Mouse (Mus musculus): Measurements from ENCODE around the gene Gm38100. TPM values are rescaled to one million over a fixed set of nuclear protein-coding genes. Genes with fewer than 3 reads are reported as not detected.
A peak's percentile ranks its signal among the peaks of the same experiment; 100 is the strongest.

Gene Gm38100
- not detected in 2 replicates for polyA plus RNA-seq (2014; fragmentation: Nextera tagmentation; extraction: Ambion mirVana)

GRCm38 (mm10) chr1:175920029-175920428 is at the start of gene Gm38100:
Gene Gm38100 (plus strand): TSS chr1:175920329.
- Histone ChIP-seq H3K4me1 (ENCODE audit: control insufficient read depth, insufficient read depth, low read length) (no peaks in the 10 kb centered on the region), H3K9me3 (ENCODE audit: control insufficient read depth, low read length) (no peaks in the 10 kb centered on the region), H3K4me3 (ENCODE audit: low read depth, low read length) (no peak within 1 kb of the TSS), H3K4me2 (ENCODE audit: low read depth, low read length) (no peak within 1 kb of the TSS), H3K9ac (replicated peaks; ENCODE audit: low read depth, low read length) (no peak within 1 kb of the TSS), H3K27ac (ENCODE audit: low read depth, low read length) (no peak within 1 kb of the TSS), H3K36me3 (ENCODE audit: control insufficient read depth, insufficient read depth, low read length) (no peaks in the 10 kb centered on the region), H3K27me3 (ENCODE audit: control insufficient read depth, insufficient read depth, low read length) (no peaks in the 10 kb centered on the region)
- WGBS = 91% methylated on average over 9 of the region's 9 CpGs
- no peak for ATAC-seq (ENCODE audit: low read depth)

- H3K9ac ChIP-seq (replicated peaks; ENCODE audit: low read depth, low read length) = no peak overlapping the region
- H3K27ac ChIP-seq (ENCODE audit: low read depth, low read length) = no peak overlapping the region
- 54% methylated on average over 3 of the region's 3 CpGs for WGBS
- H3K9me3 ChIP-seq (ENCODE audit: control insufficient read depth, low read length) = no peaks in the 10 kb centered on the region
- H3K36me3 ChIP-seq (ENCODE audit: control insufficient read depth, insufficient read depth, low read length) = no peaks in the 10 kb centered on the region
- H3K4me1 ChIP-seq (ENCODE audit: control insufficient read depth, insufficient read depth, low read length) = no peaks in the 10 kb centered on the region
- H3K27me3 ChIP-seq (ENCODE audit: control insufficient read depth, insufficient read depth, low read length) = no peaks in the 10 kb centered on the region
- no peak overlapping the region for H3K4me2 ChIP-seq (ENCODE audit: low read depth, low read length)
- ATAC-seq (ENCODE audit: low read depth) = no peak
- H3K4me3 ChIP-seq (ENCODE audit: low read depth, low read length) = no peak overlapping the region
These were observed 49.4 kb upstream of the Gm38100 start for GRCm38 (mm10) chr1:175870716-175871115.

- no peak overlapping the region for H3K27ac ChIP-seq (ENCODE audit: low read depth, low read length)
- no peak overlapping the region for H3K9ac ChIP-seq (replicated peaks; ENCODE audit: low read depth, low read length)
- 55% methylated on average over 6 of the region's 6 CpGs for WGBS
- no peak overlapping the region for H3K4me3 ChIP-seq (ENCODE audit: low read depth, low read length)
- no peaks in the 10 kb centered on the region for H3K4me1 ChIP-seq (ENCODE audit: control insufficient read depth, insufficient read depth, low read length)
- no peaks in the 10 kb centered on the region for H3K9me3 ChIP-seq (ENCODE audit: control insufficient read depth, low read length)
- no peaks in the 10 kb centered on the region for H3K36me3 ChIP-seq (ENCODE audit: control insufficient read depth, insufficient read depth, low read length)
- no peak overlapping the region for H3K4me2 ChIP-seq (ENCODE audit: low read depth, low read length)
- no peaks in the 10 kb centered on the region for H3K27me3 ChIP-seq (ENCODE audit: control insufficient read depth, insufficient read depth, low read length)
- peak; percentile 67; the same call in 1 of the 2 replicates for ATAC-seq (ENCODE audit: low read depth)
These were observed 47.9 kb upstream of the Gm38100 start for GRCm38 (mm10) chr1:175872028-175872816.

- peak within 1 kb of the TSS; percentile 82 for H3K9ac ChIP-seq (replicated peaks; ENCODE audit: low read depth, low read length)
- ATAC-seq (ENCODE audit: low read depth) = peak; percentile 99
- H3K4me3 ChIP-seq (ENCODE audit: low read depth, low read length) = peak within 1 kb of the TSS; percentile 70
- no peaks in the 10 kb centered on the region for H3K27me3 ChIP-seq (ENCODE audit: control insufficient read depth, insufficient read depth, low read length)
- no peaks in the 10 kb centered on the region for H3K4me1 ChIP-seq (ENCODE audit: control insufficient read depth, insufficient read depth, low read length)
- no peaks in the 10 kb centered on the region for H3K9me3 ChIP-seq (ENCODE audit: control insufficient read depth, low read length)
- H3K36me3 ChIP-seq (ENCODE audit: control insufficient read depth, insufficient read depth, low read length) = no peaks in the 10 kb centered on the region
- WGBS = under 1% methylated on average over 66 of the region's 66 CpGs
- H3K4me2 ChIP-seq (ENCODE audit: low read depth, low read length) = peak within 1 kb of the TSS; percentile 68
- H3K27ac ChIP-seq (ENCODE audit: low read depth, low read length) = peak within 1 kb of the TSS; percentile 85
These were observed 39.5 kb upstream of the Gm38100 start, which contains the start of gene Exo1 for GRCm38 (mm10) chr1:175880453-175881296. Gene Exo1 (plus strand): TSS chr1:175880581.

- Histone ChIP-seq H3K9me3 (ENCODE audit: control insufficient read depth, low read length) (no peaks in the 10 kb centered on the region), H3K4me1 (ENCODE audit: control insufficient read depth, insufficient read depth, low read length) (no peaks in the 10 kb centered on the region), H3K4me3 (ENCODE audit: low read depth, low read length) (no peak overlapping the region), H3K27ac (ENCODE audit: low read depth, low read length) (no peak overlapping the region), H3K9ac (replicated peaks; ENCODE audit: low read depth, low read length) (no peak overlapping the region), H3K27me3 (ENCODE audit: control insufficient read depth, insufficient read depth, low read length) (no peaks in the 10 kb centered on the region), H3K36me3 (ENCODE audit: control insufficient read depth, insufficient read depth, low read length) (no peaks in the 10 kb centered on the region), H3K4me2 (ENCODE audit: low read depth, low read length) (no peak overlapping the region)
- ATAC-seq (ENCODE audit: low read depth) = no peak
- WGBS = 92% methylated on average over 3 of the region's 3 CpGs
These were observed 36.7 kb upstream of the Gm38100 start for GRCm38 (mm10) chr1:175883398-175883797.

- WGBS = 89% methylated on average over 6 of the region's 6 CpGs
- no peak for ATAC-seq (ENCODE audit: low read depth)
- H3K27me3 ChIP-seq (ENCODE audit: control insufficient read depth, insufficient read depth, low read length) = no peaks in the 10 kb centered on the region
- H3K9ac ChIP-seq (replicated peaks; ENCODE audit: low read depth, low read length) = no peak overlapping the region
- no peak overlapping the region for H3K4me3 ChIP-seq (ENCODE audit: low read depth, low read length)
- H3K27ac ChIP-seq (ENCODE audit: low read depth, low read length) = no peak overlapping the region
- H3K36me3 ChIP-seq (ENCODE audit: control insufficient read depth, insufficient read depth, low read length) = no peaks in the 10 kb centered on the region
- H3K4me2 ChIP-seq (ENCODE audit: low read depth, low read length) = no peak overlapping the region
- no peaks in the 10 kb centered on the region for H3K4me1 ChIP-seq (ENCODE audit: control insufficient read depth, insufficient read depth, low read length)
- no peaks in the 10 kb centered on the region for H3K9me3 ChIP-seq (ENCODE audit: control insufficient read depth, low read length)
These were observed 26.9 kb upstream of the Gm38100 start for GRCm38 (mm10) chr1:175893263-175893662.

- WGBS = 93% methylated on average over 12 of the region's 12 CpGs
- ATAC-seq (ENCODE audit: low read depth) = no peak
- Histone ChIP-seq H3K4me2 (ENCODE audit: low read depth, low read length) (no peak overlapping the region), H3K9me3 (ENCODE audit: control insufficient read depth, low read length) (no peaks in the 10 kb centered on the region), H3K27me3 (ENCODE audit: control insufficient read depth, insufficient read depth, low read length) (no peaks in the 10 kb centered on the region), H3K27ac (ENCODE audit: low read depth, low read length) (no peak overlapping the region), H3K4me1 (ENCODE audit: control insufficient read depth, insufficient read depth, low read length) (no peaks in the 10 kb centered on the region), H3K4me3 (ENCODE audit: low read depth, low read length) (no peak overlapping the region), H3K36me3 (ENCODE audit: control insufficient read depth, insufficient read depth, low read length) (no peaks in the 10 kb centered on the region), H3K9ac (replicated peaks; ENCODE audit: low read depth, low read length) (no peak overlapping the region)
These were observed 26.4 kb upstream of the Gm38100 start for GRCm38 (mm10) chr1:175893726-175894125.

- Histone ChIP-seq H3K9ac (replicated peaks; ENCODE audit: low read depth, low read length) (no peak overlapping the region), H3K36me3 (ENCODE audit: control insufficient read depth, insufficient read depth, low read length) (no peaks in the 10 kb centered on the region), H3K27ac (ENCODE audit: low read depth, low read length) (no peak overlapping the region), H3K4me1 (ENCODE audit: control insufficient read depth, insufficient read depth, low read length) (no peaks in the 10 kb centered on the region), H3K4me2 (ENCODE audit: low read depth, low read length) (no peak overlapping the region), H3K27me3 (ENCODE audit: control insufficient read depth, insufficient read depth, low read length) (no peaks in the 10 kb centered on the region), H3K4me3 (ENCODE audit: low read depth, low read length) (no peak overlapping the region), H3K9me3 (ENCODE audit: control insufficient read depth, low read length) (no peaks in the 10 kb centered on the region)
- 86% methylated on average over 2 of the region's 2 CpGs for WGBS
- ATAC-seq (ENCODE audit: low read depth) = no peak
These were observed 8.9 kb upstream of the Gm38100 start for GRCm38 (mm10) chr1:175911207-175911606.

- H3K27ac ChIP-seq (ENCODE audit: low read depth, low read length) = no peak overlapping the region
- H3K27me3 ChIP-seq (ENCODE audit: control insufficient read depth, insufficient read depth, low read length) = no peaks in the 10 kb centered on the region
- H3K4me1 ChIP-seq (ENCODE audit: control insufficient read depth, insufficient read depth, low read length) = no peaks in the 10 kb centered on the region
- H3K36me3 ChIP-seq (ENCODE audit: control insufficient read depth, insufficient read depth, low read length) = no peaks in the 10 kb centered on the region
- H3K4me3 ChIP-seq (ENCODE audit: low read depth, low read length) = no peak overlapping the region
- WGBS = 88% methylated on average over 3 of the region's 3 CpGs
- no peak overlapping the region for H3K4me2 ChIP-seq (ENCODE audit: low read depth, low read length)
- H3K9ac ChIP-seq (replicated peaks; ENCODE audit: low read depth, low read length) = no peak overlapping the region
- no peaks in the 10 kb centered on the region for H3K9me3 ChIP-seq (ENCODE audit: control insufficient read depth, low read length)
- ATAC-seq (ENCODE audit: low read depth) = no peak
These were observed 8.1 kb upstream of the Gm38100 start for GRCm38 (mm10) chr1:175912038-175912437.
